In the genomic region with DNA sequence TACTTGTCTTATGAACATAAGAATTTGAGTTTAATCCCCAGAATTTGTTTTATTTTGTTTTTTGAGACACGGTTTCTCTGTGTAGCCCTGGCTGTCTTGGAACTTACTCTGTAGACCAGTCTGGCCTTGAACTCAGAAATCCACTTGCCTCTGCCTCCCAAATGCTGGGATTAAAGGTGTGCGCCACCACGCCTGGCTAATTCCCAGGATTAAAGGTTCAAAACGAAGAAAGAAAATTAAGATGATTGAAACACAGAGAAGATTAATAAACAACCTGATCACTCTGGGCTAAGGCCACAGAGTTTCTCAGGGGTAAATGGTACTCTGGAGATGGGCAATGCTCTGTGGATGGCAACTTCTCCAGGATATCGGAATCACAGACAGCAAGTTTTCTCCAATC, we compare ENCODE assay signal across 3 mouse cellular contexts. TPM values are rescaled to one million over a fixed set of nuclear protein-coding genes. Genes with fewer than 3 reads are reported as not detected.
A peak's percentile ranks its signal among the peaks of the same experiment; 100 is the strongest.
DNase-seq lines count a peak whose midpoint lies in the region; ATAC-seq and TF ChIP-seq lines count a peak whose summit lies in the region.
"Not testable (repeated sequence)": the region's sequence is repeated elsewhere in the genome, so short reads cannot be mapped to it uniquely, and the experiment has no call there.

No protein-coding gene starts in this region.

- TF ChIP-seq POLR2A in kidney, adult 2 months (IDR thresholded peaks at IDR 0.05; ENCODE audit: low read depth, low read length), result not testable (repeated sequence)

- H3K27ac ChIP-seq in embryonic facial prominence, embryonic 13.5 days; kidney, adult 2 months (ENCODE audit: insufficient read depth, low read depth, low read length): not testable (repeated sequence)

- H3K9ac ChIP-seq in embryonic facial prominence, embryonic 13.5 days, result 0 out of 2 replicates have a peak overlapping the region, but pooled peaks have one; percentile 32

- not testable (repeated sequence) for H3K27me3 ChIP-seq in embryonic facial prominence, embryonic 13.5 days; kidney, adult 2 months (replicated peaks; ENCODE audit: control insufficient read depth, insufficient read depth, low read length)

- ATAC-seq in embryonic facial prominence, embryonic 13.5 days (ENCODE audit: insufficient number of reproducible peaks, insufficient read depth, low FRiP score, low TSS enrichment, low read depth), result not testable (repeated sequence)

- peak; percentile 57 for DNase-seq in kidney, adult 2 months
- DNase-seq in kidney, adult 9 months, result peak; percentile 52

- H3K36me3 ChIP-seq in embryonic facial prominence, embryonic 13.5 days; kidney, adult 2 months (ENCODE audit: control insufficient read depth, insufficient read depth, low read length): not testable (repeated sequence)

- 90% methylated on average over 5 of the region's 5 CpGs for WGBS in embryonic facial prominence, embryonic 13.5 days
- WGBS in kidney, adult 2 months, result 66% methylated on average over 5 of the region's 5 CpGs

- H3K4me1 ChIP-seq in embryonic facial prominence, embryonic 13.5 days; kidney, adult 2 months (ENCODE audit: control insufficient read depth, insufficient read depth, low read length): not testable (repeated sequence)

- not testable (repeated sequence) for H3K4me3 ChIP-seq in embryonic facial prominence, embryonic 13.5 days; kidney, adult 2 months (ENCODE audit: insufficient read depth, low read depth, low read length)

- not testable (repeated sequence) for H3K9me3 ChIP-seq in embryonic facial prominence, embryonic 13.5 days

- H3K4me2 ChIP-seq in embryonic facial prominence, embryonic 13.5 days, result not testable (repeated sequence)

- not testable (repeated sequence) for TF ChIP-seq CTCF in kidney, adult 2 months (conservative IDR thresholded peaks at IDR 0.05; ENCODE audit: insufficient read depth, insufficient read length, low read depth, low read length)

RNA-seq across cellular contexts. Expression of a gene that starts 10.4 kb away (rescaled TPM):
- polyA plus RNA-seq in embryonic facial prominence, embryonic 13.5 days (2015; fragmentation: Nextera tagmentation; extraction: Ambion mirVana), result 29.0 and 32.6 TPM in 2 replicates
- 13.9 and 15.7 TPM in 2 replicates for polyA plus RNA-seq in kidney, adult 2 months (2012; rRNA removed)
